Mouse (Mus musculus): ENCODE measurements around the gene Ifna1.

- TF ChIP-seq POLR2A (IDR thresholded peaks at IDR 0.05; ENCODE audit: borderline replicate concordance, extremely low read depth, insufficient read depth, insufficient read length, poor library complexity, severe bottlenecking) (no peak), CTCF (IDR thresholded peaks at IDR 0.05; ENCODE audit: borderline replicate concordance, extremely low read depth, insufficient read depth, insufficient read length) (no peak)
Observed at GRCm38 (mm10) chr4:88840058-88840457, 9.8 kb upstream of the Ifna1 start.
